Mouse (Mus musculus) myocyte (in vitro differentiated cells): ENCODE measurements around the gene Tbc1d25.

Experiments used
- CEBPB ChIP-seq: IDR thresholded peaks from 2 replicates; pipeline ENCODE4 v1.6.1; 2011; ENCODE audit warnings: mild to moderate bottlenecking, moderate library complexity; ENCODE audit not compliant: poor library complexity, insufficient read depth, severe bottlenecking
- MAX ChIP-seq: IDR thresholded peaks from one replicate; pipeline ENCODE4 v1.6.1; 2011; ENCODE audit warnings: low read depth, mild to moderate bottlenecking, control low read depth
- MYOD1 ChIP-seq, 3 experiments: IDR thresholded peaks; one replicate each; pipeline ENCODE4 v1.6.1; 2011; ENCODE audit warnings: control low read depth in 2 of 3, low read depth in 2 of 3, mild to moderate bottlenecking in 2 of 3, moderate library complexity in 1 of 3; ENCODE audit not compliant: insufficient read length in 2 of 3, control insufficient read depth in 1 of 3
- MYOG ChIP-seq, 3 experiments: IDR thresholded peaks; one replicate each; pipeline ENCODE4 v1.6.1; 2011; ENCODE audit warnings: control low read depth in 2 of 3, low read depth in 2 of 3, mild to moderate bottlenecking in 2 of 3; ENCODE audit not compliant: insufficient read length in 2 of 3, control insufficient read depth in 1 of 3, insufficient read depth in 1 of 3
- POLR2A ChIP-seq: IDR thresholded peaks from one replicate; pipeline ENCODE4 v1.6.1; 2011; ENCODE audit warnings: low read depth, mild to moderate bottlenecking, control low read depth, moderate library complexity; ENCODE audit not compliant: insufficient read length
- POLR2AphosphoS2 ChIP-seq: IDR thresholded peaks from one replicate; pipeline ENCODE4 v1.6.1; 2011; ENCODE audit warnings: low read depth, control low read depth; ENCODE audit not compliant: insufficient read length
- SRF ChIP-seq: IDR thresholded peaks from one replicate; pipeline ENCODE4 v1.6.1; 2011; ENCODE audit warnings: low read depth; ENCODE audit not compliant: control insufficient read depth, insufficient read length
- TCF12 ChIP-seq: IDR thresholded peaks from one replicate; pipeline ENCODE4 v1.6.1; 2011; ENCODE audit warnings: mild to moderate bottlenecking, control low read depth; ENCODE audit not compliant: poor library complexity, insufficient read depth, severe bottlenecking
- TCF3 ChIP-seq: IDR thresholded peaks from one replicate; pipeline ENCODE4 v1.6.1; 2011; ENCODE audit warnings: low read depth, control low read depth; ENCODE audit not compliant: insufficient read length
- USF1 ChIP-seq: IDR thresholded peaks from one replicate; pipeline ENCODE4 v1.6.1; 2011; ENCODE audit warnings: low read depth, mild to moderate bottlenecking, control low read depth, moderate library complexity

DNA sequence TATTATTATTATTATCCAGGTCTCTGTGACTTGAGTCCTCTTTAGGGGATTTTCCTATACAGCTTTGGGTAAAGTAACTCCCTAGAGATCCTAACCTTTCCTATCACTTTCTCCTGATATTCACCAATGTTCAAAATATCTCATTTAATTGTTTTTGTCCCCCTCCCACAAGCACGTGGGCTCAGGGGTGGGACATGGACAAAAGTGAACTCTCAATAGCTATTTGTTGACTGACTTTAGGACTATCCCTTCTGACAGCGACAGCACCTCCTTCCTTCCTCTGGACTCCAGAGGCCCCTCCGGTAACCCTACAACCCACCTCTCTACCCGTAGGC lies 845 bp downstream of the Tbc1d25 start:
- TF ChIP-seq TCF12: no peak
- TF ChIP-seq CEBPB: no peak
- no peak for TF ChIP-seq POLR2A
- no peak for TF ChIP-seq MYOD1 (IDR thresholded peaks at IDR 0.05; ENCODE audit: control insufficient read depth in 1 of 3, insufficient read length in 2 of 3, low read depth in 2 of 3)
- TF ChIP-seq SRF: no peak
- TF ChIP-seq POLR2AphosphoS2: no peak
- no peak for TF ChIP-seq MYOG (IDR thresholded peaks at IDR 0.05; ENCODE audit: control insufficient read depth in 1 of 3, insufficient read depth in 1 of 3, insufficient read length in 2 of 3, low read depth in 2 of 3)
- no peak for TF ChIP-seq MAX
- no peak for TF ChIP-seq USF1
- no peak for TF ChIP-seq TCF3
